Mouse (Mus musculus) spleen, postnatal 0 days (tissue): ENCODE measurements around the gene Srpr. TPM values are rescaled to one million over a fixed set of nuclear protein-coding genes. Genes with fewer than 3 reads are reported as not detected.

Experiments used
- polyA plus RNA-seq: library from polyadenylated mRNA; unstranded; fragments of >200 nt; fragmentation: Nextera tagmentation; extraction: Ambion mirVana; gene quantifications from 2 replicates; pipeline ENCODE4 v1.2.1, GENCODE M21; 2015

Srpr gene
- polyA plus RNA-seq = 71.5 and 72.8 TPM in 2 replicates

GRCm38 (mm10) chr9:35199772-35200471 is at the start of gene Srpr, which contains the start of gene Tirap:
TSS of gene Srpr (plus strand) at chr9:35200175.
TSS of gene Tirap (minus strand) at chr9:35200291.

GRCm38 (mm10) chr9:35175251-35176123 is 24.5 kb upstream of the Srpr start, which contains the start of gene Dcps:
TSS of gene Dcps (minus strand) at chr9:35176061.

DNA sequence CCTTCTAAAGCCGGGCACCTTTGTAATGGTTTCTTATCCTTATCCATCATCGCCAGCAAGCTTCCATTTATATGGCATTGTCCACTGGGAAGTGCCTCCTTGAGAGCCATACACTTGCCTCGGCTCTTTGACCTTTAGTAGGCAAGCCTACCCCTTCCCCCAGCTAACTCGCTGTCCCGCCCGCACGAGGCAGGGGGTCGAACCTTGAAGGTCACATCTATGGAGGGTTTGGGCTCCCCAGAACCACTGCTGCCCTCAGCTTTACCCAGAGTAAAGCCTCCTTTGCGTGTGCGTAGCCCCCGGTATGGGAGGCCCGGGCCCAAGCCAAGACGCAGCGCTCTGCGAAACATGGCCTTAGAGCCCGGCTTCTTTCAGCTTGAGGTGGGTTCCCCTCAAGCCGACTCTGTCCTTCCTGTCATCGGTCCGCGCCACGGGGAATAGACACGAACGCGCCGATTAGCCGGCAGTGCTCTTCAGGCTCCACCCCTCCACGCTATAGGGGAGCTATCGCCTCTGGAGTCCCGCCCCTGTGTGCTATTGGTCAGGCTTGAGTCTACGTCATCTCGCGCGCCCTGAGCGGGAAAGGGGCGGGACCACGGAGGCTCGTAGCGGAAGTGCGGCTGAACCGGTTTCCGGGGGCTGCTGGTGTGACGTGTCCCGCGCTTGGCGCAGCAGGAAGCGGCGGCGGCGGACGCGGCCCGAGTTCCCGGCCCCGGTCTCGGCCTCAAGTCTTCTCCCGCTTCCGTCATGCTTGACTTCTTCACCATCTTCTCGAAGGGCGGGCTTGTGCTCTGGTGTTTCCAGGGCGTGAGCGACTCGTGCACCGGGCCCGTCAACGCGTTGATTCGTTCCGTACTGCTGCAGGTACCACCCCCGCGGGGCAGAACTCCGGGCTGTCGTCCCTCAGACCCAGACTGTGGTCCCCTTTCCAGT is 10.8 kb downstream of the Srpr start, which contains the start of gene Foxred1:
Foxred1 (minus strand) TSS at position 514 of the 933 bp plus-strand sequence.

DNA sequence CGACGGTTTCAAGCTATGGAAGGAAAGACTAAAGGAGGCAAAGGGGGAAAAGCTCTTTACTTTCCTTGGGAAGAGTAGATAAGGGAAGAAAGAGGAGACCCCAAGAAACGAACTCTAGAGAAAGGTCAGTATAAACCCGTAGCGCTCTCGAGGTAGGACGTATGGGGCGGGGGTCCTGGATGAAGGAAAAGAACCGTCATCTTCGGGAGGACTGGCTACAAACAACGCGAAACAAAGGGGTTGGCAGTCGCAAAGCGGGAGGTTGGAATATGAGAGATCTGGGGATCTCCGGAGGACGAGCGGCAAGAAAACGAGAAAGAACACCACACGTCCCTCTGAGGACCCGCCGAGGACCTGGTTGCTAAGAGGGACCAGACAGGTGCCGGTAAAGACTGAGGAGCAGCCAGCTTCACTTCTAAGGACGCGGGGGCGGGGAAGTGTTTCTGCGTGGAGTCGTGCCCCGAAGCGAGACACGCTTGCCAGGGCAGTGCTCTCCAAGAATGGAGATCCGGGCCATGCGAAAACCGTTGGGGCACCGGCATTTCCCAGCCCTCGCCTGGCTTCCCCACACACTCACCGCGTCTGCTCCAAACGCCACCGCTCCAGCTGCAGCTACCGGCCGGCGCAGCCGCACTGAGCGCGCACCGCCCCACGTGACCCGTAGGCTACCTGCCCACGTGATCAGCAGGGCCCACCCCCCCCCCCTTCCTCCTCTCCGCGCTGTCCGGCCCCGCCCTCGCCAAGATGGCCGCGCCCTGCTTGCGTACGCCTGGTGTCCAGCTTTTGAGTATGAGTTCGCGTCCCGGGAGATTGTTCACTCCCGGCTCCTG is 67.4 kb downstream of the Srpr start, which contains the start of the genes Fam118b and Rpusd4:
Fam118b (minus strand) TSS at position 660 of the 830 bp plus-strand sequence.
Rpusd4 (plus strand) TSS at position 720 of the 830 bp plus-strand sequence.

Other genes starting within 250 kb of the Srpr start
- gene St3gal4, start 80.9 kb upstream of the Srpr start, polyA plus RNA-seq = 29.7 and 34.6 TPM in 2 replicates
- gene Dcps, start 24.1 kb upstream of the Srpr start, polyA plus RNA-seq = 40.4 and 43.6 TPM in 2 replicates
- 6.0 and 7.4 TPM in 2 replicates for gene Tirap, start 116 bp downstream of the Srpr start, polyA plus RNA-seq
- 22.6 and 24.3 TPM in 2 replicates for gene Foxred1, start 10.9 kb downstream of the Srpr start, polyA plus RNA-seq
- 12.9 and 15.2 TPM in 2 replicates for gene Fam118b, start 67.6 kb downstream of the Srpr start, polyA plus RNA-seq
- 16.6 and 17.7 TPM in 2 replicates for gene Rpusd4, start 67.7 kb downstream of the Srpr start, polyA plus RNA-seq
- gene Cdon, start 221.0 kb downstream of the Srpr start, polyA plus RNA-seq = 1.4 and 2.6 TPM in 2 replicates